Mouse (Mus musculus) lung, embryonic 14.5 days (tissue): ENCODE data around the gene Slc25a35. TPM values are rescaled to one million over a fixed set of nuclear protein-coding genes. Genes with fewer than 3 reads are reported as not detected.
"Not testable (repeated sequence)": the region's sequence is repeated elsewhere in the genome, so short reads cannot be mapped to it uniquely, and the experiment has no call there.

Experiments used
- ATAC-seq: fragments of 200-750 bp; cut with Nextera tagmentation; 2 replicates; pipeline ENCODE4 v1.8.0; 2017; ENCODE audit warnings: mild to moderate bottlenecking, moderate TSS enrichment, moderate library complexity; ENCODE audit not compliant: insufficient read depth
- DNase-seq: peaks from one replicate; pipeline ENCODE4 v3.0.0-alpha.2; 2015
- H3K27ac ChIP-seq: fragments of 300-500 bp; sonication (generic); 2 replicates; pipeline ENCODE4 v1.5.1; 2014; ENCODE audit warnings: low read depth, mild to moderate bottlenecking, moderate library complexity
- H3K27me3 ChIP-seq: fragments of 300-500 bp; sonication (generic); 2 replicates; pipeline ENCODE4 v1.6.1; 2014; ENCODE audit warnings: low read length, control low read depth; ENCODE audit not compliant: insufficient read depth
- H3K36me3 ChIP-seq: fragments of 300-500 bp; sonication (generic); 2 replicates; pipeline ENCODE4 v1.6.1; 2014; ENCODE audit warnings: control low read depth; ENCODE audit not compliant: insufficient read depth
- H3K4me1 ChIP-seq: fragments of 300-500 bp; sonication (generic); 2 replicates; pipeline ENCODE4 v1.6.1; 2014; ENCODE audit warnings: antibody characterized with exemption, control low read depth; ENCODE audit not compliant: insufficient read depth
- H3K4me2 ChIP-seq: fragments of 300-500 bp; sonication (generic); 2 replicates; pipeline ENCODE4 v1.6.1; 2014; ENCODE audit warnings: mild to moderate bottlenecking
- H3K4me3 ChIP-seq: fragments of 300-500 bp; sonication (generic); 2 replicates; pipeline ENCODE4 v1.5.1; 2014; ENCODE audit warnings: low read depth, low read length
- H3K9ac ChIP-seq: fragments of 300-500 bp; sonication (generic); 2 replicates; pipeline ENCODE4 v1.6.1; 2014
- H3K9me3 ChIP-seq: fragments of 300-500 bp; sonication (generic); 2 replicates; pipeline ENCODE4 v1.6.1; 2016; ENCODE audit warnings: low read depth, low read length, control low read depth
- CTCF ChIP-seq: IDR thresholded peaks from 2 replicates; pipeline ENCODE4 v1.5.1; 2016; ENCODE audit warnings: antibody characterized with exemption, low read depth
- WGBS: fragments of 180-500 bp; shearing (Covaris S2); extraction: QIAGEN DNeasy Blood & Tissue Kit; methylation state at CpG from one replicate; pipeline ENCODE4 v1.1.7; 2014; 5-methylcytosine and 5-hydroxymethylcytosine counted together
- polyA plus RNA-seq: library from polyadenylated mRNA; unstranded; fragments of >200 nt; fragmentation: Nextera tagmentation; extraction: Ambion mirVana; gene quantifications from 2 replicates; pipeline ENCODE4 v1.2.1, GENCODE M21; 2014

Slc25a35 gene
- polyA plus RNA-seq, result 3.9 and 4.0 TPM in 2 replicates

DNA sequence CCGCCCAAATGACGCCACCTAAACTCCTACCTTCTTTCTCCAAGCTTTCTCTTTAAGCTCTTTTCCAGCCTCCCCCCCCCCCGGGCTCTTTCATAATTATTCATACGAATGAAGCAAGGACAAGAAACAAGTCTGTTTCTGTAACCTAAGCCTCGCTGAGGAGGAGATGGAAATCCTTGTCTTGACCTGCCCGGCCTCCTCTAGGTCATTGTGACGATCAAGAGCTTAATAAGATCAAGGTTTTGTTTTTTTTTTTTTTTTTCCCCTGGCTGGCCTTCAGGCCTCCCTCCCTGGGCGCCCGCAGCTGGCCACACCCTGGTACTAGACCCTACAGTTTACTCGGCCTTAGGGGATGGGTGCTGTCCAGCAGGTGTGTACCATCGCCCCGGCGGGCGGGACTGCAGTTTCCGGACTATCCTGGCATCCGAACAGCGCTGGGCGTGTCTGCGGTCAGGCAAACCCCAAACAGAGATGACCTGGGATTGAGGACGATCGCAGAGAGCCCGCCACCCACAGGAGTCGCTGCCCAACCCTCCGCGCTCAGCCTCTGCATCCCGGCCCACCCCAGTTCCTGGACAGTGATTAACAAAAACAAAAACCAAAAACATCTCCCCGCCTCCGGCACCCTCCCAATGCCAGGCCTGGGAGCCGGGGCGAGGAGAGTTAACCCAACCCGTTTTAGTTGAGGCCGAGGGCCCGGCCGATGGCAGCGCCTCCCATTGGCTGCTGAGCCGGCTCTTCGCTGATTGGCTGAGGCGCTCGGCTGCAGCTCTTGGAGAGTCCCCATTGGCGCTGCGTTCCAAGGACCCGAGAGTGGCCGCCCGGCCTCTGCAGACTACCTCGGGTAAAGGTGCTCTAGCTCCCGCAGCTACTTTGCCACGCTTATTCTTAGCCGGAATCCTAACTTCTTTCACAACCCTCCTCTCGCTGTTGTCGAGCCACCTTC, at the start of gene Slc25a35:
TSS of gene Slc25a35 (plus strand) at position 795 of the 946 bp plus-strand sequence.
- Histone ChIP-seq H3K4me3 (peak within 1 kb of the TSS; percentile 50), H3K27ac (peak within 1 kb of the TSS; percentile 10; the same call in 1 of the 2 replicates), H3K4me2 (peak within 1 kb of the TSS; percentile 83), H3K9ac (peak within 1 kb of the TSS; percentile 50), H3K4me1 (no peaks in the 10 kb centered on the region; the same call in 1 of the 2 replicates), H3K36me3 (no peaks in the 10 kb centered on the region), H3K27me3 (no peaks in the 10 kb centered on the region), H3K9me3 (no peaks in the 10 kb centered on the region)
- peak; percentile 96 for DNase-seq
- TF ChIP-seq CTCF, result peak; percentile 31; the same call in 1 of the 2 replicates
- WGBS, result under 1% methylated on average over 50 of the region's 50 CpGs
- ATAC-seq, result peak; percentile 97

DNA sequence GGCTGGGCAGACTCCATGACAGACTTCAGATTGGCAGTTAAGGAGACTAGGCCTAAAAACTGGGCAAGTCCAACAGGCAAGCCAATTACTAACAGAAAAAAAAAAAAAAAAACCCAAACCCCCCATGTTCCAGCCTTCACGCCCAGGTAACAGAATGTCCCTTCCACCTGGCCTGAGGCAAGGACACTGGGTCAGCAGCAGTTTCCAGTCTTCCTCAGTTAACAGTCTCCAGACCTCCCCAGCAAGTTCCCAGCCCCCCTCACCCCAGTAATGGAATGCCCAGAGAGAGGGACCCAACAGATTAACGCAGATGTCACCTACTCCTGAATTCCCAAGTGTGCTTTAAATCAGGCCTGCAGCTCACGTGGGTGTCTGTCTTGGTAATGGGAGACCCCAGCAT, 44.7 kb upstream of the Slc25a35 start:
- H3K27me3 ChIP-seq, result no peaks in the 10 kb centered on the region
- no peak overlapping the region for H3K4me2 ChIP-seq
- ATAC-seq (no peak), DNase-seq (no peak)
- 60% methylated on average over 3 of the region's 3 CpGs for WGBS
- no peaks in the 10 kb centered on the region for H3K36me3 ChIP-seq
- no peak overlapping the region for H3K27ac ChIP-seq
- no peak overlapping the region for H3K4me3 ChIP-seq
- no peaks in the 10 kb centered on the region for H3K4me1 ChIP-seq
- H3K9me3 ChIP-seq, result no peaks in the 10 kb centered on the region
- no peak overlapping the region for H3K9ac ChIP-seq
- no peak for TF ChIP-seq CTCF

DNA sequence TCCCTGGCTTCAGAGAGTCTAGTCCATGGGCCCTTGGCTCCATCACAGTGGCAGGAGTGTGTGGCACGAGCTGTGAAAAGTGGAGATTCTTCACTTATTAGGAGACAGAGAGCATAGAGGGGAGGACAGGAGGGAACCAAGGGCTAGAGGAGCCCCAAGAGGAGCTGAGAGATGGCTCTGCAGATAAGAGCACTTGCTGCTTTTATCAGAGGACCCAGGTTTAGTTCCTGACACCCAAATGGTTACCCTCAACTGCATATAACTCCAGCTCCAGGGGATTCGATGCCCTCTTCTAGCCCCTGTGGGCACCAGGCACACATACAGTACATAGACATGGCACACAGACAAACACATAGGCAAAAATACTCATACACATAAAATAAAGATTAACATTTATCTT, 43.2 kb upstream of the Slc25a35 start:
- no peaks in the 10 kb centered on the region for H3K4me1 ChIP-seq
- no peak overlapping the region for H3K9ac ChIP-seq
- no peaks in the 10 kb centered on the region for H3K9me3 ChIP-seq
- no peak for TF ChIP-seq CTCF
- no peaks in the 10 kb centered on the region for H3K36me3 ChIP-seq
- no peak overlapping the region for H3K27ac ChIP-seq
- no peak for DNase-seq
- no peaks in the 10 kb centered on the region for H3K27me3 ChIP-seq
- no peak for ATAC-seq
- H3K4me2 ChIP-seq, result no peak overlapping the region
- 70% methylated on average over 2 of the region's 2 CpGs for WGBS
- no peak overlapping the region for H3K4me3 ChIP-seq

DNA sequence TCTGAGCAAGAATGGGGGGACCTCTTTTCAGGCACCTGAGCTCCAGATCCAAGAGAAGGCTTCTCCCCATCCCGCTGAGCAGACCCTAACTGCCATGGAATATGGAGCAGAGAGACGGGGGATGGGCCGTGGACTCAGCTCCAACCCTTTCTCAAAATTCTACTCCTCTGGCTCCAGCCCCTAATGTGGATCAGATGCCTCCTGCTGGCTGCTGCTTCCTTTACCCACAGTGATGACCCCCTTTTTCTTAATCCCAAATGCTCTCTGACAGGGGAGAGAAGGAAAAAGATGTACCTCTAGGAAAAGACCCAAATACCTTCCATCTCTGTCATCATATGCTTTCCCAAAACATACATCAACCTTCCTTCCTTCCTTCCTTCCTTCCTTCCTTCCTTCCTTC, 41.0 kb upstream of the Slc25a35 start, which contains the start of gene Odf4:
TSS of gene Odf4 (minus strand) at position 101 of the 400 bp plus-strand sequence.
- no peaks in the 10 kb centered on the region for H3K9me3 ChIP-seq
- WGBS, result 78% methylated on average over 3 of the region's 3 CpGs
- no peaks in the 10 kb centered on the region for H3K27me3 ChIP-seq
- H3K36me3 ChIP-seq, result no peaks in the 10 kb centered on the region
- no peaks in the 10 kb centered on the region for H3K4me1 ChIP-seq
- no peak within 1 kb of the TSS for H3K27ac ChIP-seq
- no peak within 1 kb of the TSS for H3K4me3 ChIP-seq
- no peak for DNase-seq
- H3K9ac ChIP-seq, result no peak within 1 kb of the TSS
- no peak for ATAC-seq
- no peak within 1 kb of the TSS for H3K4me2 ChIP-seq
- no peak for TF ChIP-seq CTCF

DNA sequence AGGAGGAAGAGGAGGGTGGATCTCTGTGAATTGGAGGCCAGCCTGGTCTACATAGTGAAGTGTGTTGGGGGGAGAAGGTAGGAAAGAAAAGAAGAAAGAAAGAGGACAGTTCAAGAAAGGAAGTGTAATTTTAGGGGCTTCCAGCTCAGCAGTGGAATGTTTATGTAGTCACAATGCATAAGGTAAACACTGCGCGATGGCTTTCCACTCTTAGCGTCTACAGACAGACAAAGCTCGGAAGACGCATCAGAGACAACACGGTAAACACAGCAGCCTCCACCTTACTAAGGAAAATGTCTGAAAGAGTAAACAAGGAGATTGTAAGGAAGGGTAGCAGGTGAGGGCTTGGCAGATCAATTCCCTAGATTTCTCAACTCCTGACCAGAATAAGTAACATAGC, 38.0 kb upstream of the Slc25a35 start:
- Histone ChIP-seq H3K4me1 (no peaks in the 10 kb centered on the region), H3K9me3 (no peaks in the 10 kb centered on the region), H3K4me3 (no peak overlapping the region), H3K4me2 (no peak overlapping the region), H3K27me3 (no peaks in the 10 kb centered on the region), H3K9ac (no peak overlapping the region), H3K36me3 (no peaks in the 10 kb centered on the region), H3K27ac (no peak overlapping the region)
- 19% methylated on average over 6 of the region's 6 CpGs for WGBS
- peak; percentile 58 for DNase-seq
- ATAC-seq, result no peak
- no peak for TF ChIP-seq CTCF

DNA sequence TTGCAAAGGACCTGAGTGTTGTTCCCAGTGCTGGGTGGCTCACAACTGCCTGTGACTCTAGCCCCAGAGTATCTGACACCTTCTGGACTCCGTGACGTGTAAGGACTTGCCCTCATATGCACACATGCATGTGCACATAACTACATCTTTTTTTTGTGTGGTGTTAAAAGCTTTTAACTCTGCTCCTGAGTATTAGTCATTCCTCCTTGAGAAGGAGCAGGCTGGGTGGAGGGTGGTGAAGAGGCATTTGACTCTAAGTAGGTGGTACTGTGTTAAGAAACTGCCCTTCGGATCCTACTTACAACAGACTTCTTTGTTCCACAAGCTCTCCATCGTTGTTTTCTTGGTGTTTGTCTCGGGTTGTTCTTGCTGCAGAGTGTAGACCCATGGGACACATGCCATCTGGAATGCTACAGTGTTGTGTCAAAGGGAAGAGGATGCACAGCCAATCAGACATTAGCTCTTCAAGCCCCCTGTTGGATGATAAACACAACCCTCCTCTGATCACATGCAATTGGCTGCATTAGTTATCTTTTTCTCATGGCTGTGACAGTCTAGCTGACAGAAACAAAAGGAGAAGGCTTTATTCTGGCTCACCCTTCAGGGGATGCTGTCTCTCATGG, 33.9 kb upstream of the Slc25a35 start:
- Histone ChIP-seq H3K4me1 (no peaks in the 10 kb centered on the region), H3K4me3 (no peak overlapping the region), H3K27me3 (no peaks in the 10 kb centered on the region), H3K9ac (no peak overlapping the region), H3K36me3 (no peaks in the 10 kb centered on the region), H3K9me3 (no peaks in the 10 kb centered on the region), H3K27ac (no peak overlapping the region), H3K4me2 (no peak overlapping the region)
- 63% methylated on average over 5 of the region's 5 CpGs for WGBS
- DNase-seq (no peak), ATAC-seq (no peak)
- no peak for TF ChIP-seq CTCF

DNA sequence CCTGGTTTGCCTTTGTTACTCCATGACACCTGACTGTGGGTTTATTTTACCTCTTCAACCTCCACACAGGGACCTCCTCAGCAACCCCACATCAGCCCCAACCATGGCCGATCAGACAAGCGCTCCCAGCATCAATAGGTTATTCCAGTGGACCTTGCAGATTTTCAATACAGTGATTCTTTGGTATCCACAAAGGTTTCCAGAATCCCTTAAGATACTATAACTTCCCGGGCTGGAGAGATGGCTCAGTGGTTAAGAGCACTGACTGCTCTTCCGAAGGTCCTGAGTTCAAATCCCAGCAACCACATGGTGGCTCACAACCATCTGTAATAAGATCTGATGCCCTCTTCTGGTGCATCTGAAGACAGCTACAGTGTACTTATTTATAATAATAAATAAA, 31.0 kb upstream of the Slc25a35 start:
- not testable (repeated sequence) for ATAC-seq, H3K9me3 ChIP-seq, H3K4me2 ChIP-seq, DNase-seq, H3K27me3 ChIP-seq, H3K36me3 ChIP-seq, H3K9ac ChIP-seq, H3K27ac ChIP-seq, H3K4me1 ChIP-seq, H3K4me3 ChIP-seq
- 81% methylated on average over 4 of the region's 4 CpGs for WGBS
